Mouse (Mus musculus) neural tube, embryonic 15.5 days (tissue): Measurements from ENCODE around the gene Cldn7. TPM values are rescaled to one million over a fixed set of nuclear protein-coding genes. Genes with fewer than 3 reads are reported as not detected.
"Not testable (repeated sequence)": the region's sequence is repeated elsewhere in the genome, so short reads cannot be mapped to it uniquely, and the experiment has no call there.

ENCODE experiments used
- ATAC-seq: fragments of 200-750 bp; cut with Nextera tagmentation; 2 replicates; pipeline ENCODE4 v1.8.0; 2017; ENCODE audit warnings: mild to moderate bottlenecking, moderate TSS enrichment, moderate library complexity; ENCODE audit not compliant: low FRiP score
- H3K27ac ChIP-seq: fragments of 300-500 bp; sonication (generic); replicated peaks from 2 replicates; pipeline ENCODE4 v1.5.1; 2015; ENCODE audit warnings: mild to moderate bottlenecking, inconsistent platforms
- H3K27me3 ChIP-seq: fragments of 300-500 bp; sonication (generic); replicated peaks from 2 replicates; pipeline ENCODE4 v1.6.1; 2015; ENCODE audit warnings: inconsistent platforms
- H3K36me3 ChIP-seq: fragments of 300-500 bp; sonication (generic); 2 replicates; pipeline ENCODE4 v1.6.1; 2015; ENCODE audit warnings: inconsistent platforms
- H3K4me1 ChIP-seq: fragments of 300-500 bp; sonication (generic); 2 replicates; pipeline ENCODE4 v1.6.1; 2015; ENCODE audit warnings: inconsistent platforms
- H3K4me2 ChIP-seq: fragments of 300-500 bp; sonication (generic); 2 replicates; pipeline ENCODE4 v1.6.1; 2015; ENCODE audit warnings: inconsistent platforms, mild to moderate bottlenecking, moderate library complexity
- H3K4me3 ChIP-seq: fragments of 300-500 bp; sonication (generic); replicated peaks from 2 replicates; pipeline ENCODE4 v1.5.1; 2015; ENCODE audit warnings: mild to moderate bottlenecking, inconsistent platforms
- H3K9ac ChIP-seq: fragments of 300-500 bp; sonication (generic); replicated peaks from 2 replicates; pipeline ENCODE4 v1.6.1; 2015; ENCODE audit warnings: mild to moderate bottlenecking, inconsistent platforms
- H3K9me3 ChIP-seq: fragments of 300-500 bp; sonication (generic); replicated peaks from 2 replicates; pipeline ENCODE4 v1.6.1; 2016; ENCODE audit warnings: inconsistent platforms
- WGBS: fragments of 180-500 bp; shearing (Covaris S2); methylation state at CpG from one replicate; pipeline ENCODE4 v1.1.7; 2015; ENCODE audit warnings: mixed read lengths; 5-methylcytosine and 5-hydroxymethylcytosine counted together
- polyA plus RNA-seq: library from polyadenylated mRNA; unstranded; fragments of >200 nt; fragmentation: Nextera tagmentation; extraction: Ambion mirVana; gene quantifications from 2 replicates; pipeline ENCODE4 v1.2.1, GENCODE M21; 2015

The Cldn7 gene
- polyA plus RNA-seq, 1 experiment from 2014 or later = 0.33 TPM

GRCm38 (mm10) chr11:69921114-69922011 is 43.2 kb upstream of the Cldn7 start, which contains the start of gene Eif5a:
TSS of gene Eif5a (minus strand) at chr11:69921958.
- H3K36me3 ChIP-seq = peaks cover 28% of the 10 kb centered on the region
- H3K4me2 ChIP-seq = peak within 1 kb of the TSS; percentile 95
- H3K9ac ChIP-seq = peak within 1 kb of the TSS; percentile 92
- H3K27ac ChIP-seq = peak within 1 kb of the TSS; percentile 95
- H3K27me3 ChIP-seq = no peaks in the 10 kb centered on the region
- ATAC-seq = peak; percentile 97
- H3K4me3 ChIP-seq = peak within 1 kb of the TSS; percentile 87
- peaks cover 36% of the 10 kb centered on the region for H3K4me1 ChIP-seq
- under 1% methylated on average over 78 of the region's 78 CpGs for WGBS
- H3K9me3 ChIP-seq = no peaks in the 10 kb centered on the region

GRCm38 (mm10) chr11:69922012-69922756 is 42.4 kb upstream of the Cldn7 start:
- H3K9ac ChIP-seq = peak overlapping the region; percentile 54
- H3K9me3 ChIP-seq = no peaks in the 10 kb centered on the region
- H3K36me3 ChIP-seq = peaks cover 20% of the 10 kb centered on the region
- H3K27me3 ChIP-seq = no peaks in the 10 kb centered on the region
- WGBS = 3% methylated on average over 12 of the region's 12 CpGs
- peak overlapping the region; percentile 87 for H3K4me3 ChIP-seq
- H3K4me2 ChIP-seq = peak overlapping the region; percentile 63
- H3K4me1 ChIP-seq = peaks cover 35% of the 10 kb centered on the region
- ATAC-seq = no peak
- H3K27ac ChIP-seq = peak overlapping the region; percentile 92

DNA sequence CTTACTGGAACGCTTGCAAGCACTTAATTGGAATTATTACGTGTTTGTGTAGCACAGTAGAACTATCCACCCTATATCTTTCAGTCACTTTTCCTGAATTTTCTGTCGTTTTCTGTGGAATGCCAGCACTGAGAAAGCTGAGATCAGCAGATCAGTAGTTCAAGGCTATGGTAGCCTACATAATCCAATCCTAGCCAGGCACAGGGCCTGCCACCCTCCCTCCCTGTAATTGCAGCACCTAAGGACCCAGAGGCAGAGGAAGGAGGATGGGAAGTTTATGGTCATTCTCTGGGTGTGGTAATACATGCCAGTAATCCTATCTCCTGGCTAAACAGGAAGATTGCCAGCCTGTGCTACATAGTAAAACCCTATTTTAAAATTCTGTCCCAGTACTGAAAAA is 41.8 kb upstream of the Cldn7 start:
- no peaks in the 10 kb centered on the region for H3K9me3 ChIP-seq
- H3K36me3 ChIP-seq = peaks cover 14% of the 10 kb centered on the region
- H3K9ac ChIP-seq = no peak overlapping the region
- peak overlapping the region; percentile 87; the same call in 1 of the 2 replicates for H3K4me3 ChIP-seq
- peak overlapping the region; percentile 51 for H3K27ac ChIP-seq
- peak overlapping the region; percentile 63; the same call in 1 of the 2 replicates for H3K4me2 ChIP-seq
- ATAC-seq = no peak
- no peaks in the 10 kb centered on the region for H3K27me3 ChIP-seq
- H3K4me1 ChIP-seq = peaks cover 33% of the 10 kb centered on the region
- WGBS = 64% methylated on average over 3 of the region's 3 CpGs

GRCm38 (mm10) chr11:69927501-69927900 is 37.1 kb upstream of the Cldn7 start:
- Histone ChIP-seq H3K4me3 (no peak overlapping the region), H3K27me3 (no peaks in the 10 kb centered on the region), H3K9me3 (no peaks in the 10 kb centered on the region), H3K27ac (no peak overlapping the region), H3K4me2 (no peak overlapping the region), H3K36me3 (no peaks in the 10 kb centered on the region), H3K9ac (no peak overlapping the region), H3K4me1 (peaks cover 5% of the 10 kb centered on the region)
- ATAC-seq = no peak
- WGBS = 96% methylated on average over 2 of the region's 2 CpGs

GRCm38 (mm10) chr11:69929712-69930111 is 34.9 kb upstream of the Cldn7 start:
- no peak overlapping the region for H3K27ac ChIP-seq
- WGBS = 77% methylated on average over 4 of the region's 4 CpGs
- H3K27me3 ChIP-seq = peaks cover 3% of the 10 kb centered on the region; the same call in 1 of the 2 replicates
- H3K4me1 ChIP-seq = peaks cover 10% of the 10 kb centered on the region
- H3K36me3 ChIP-seq = no peaks in the 10 kb centered on the region
- no peaks in the 10 kb centered on the region for H3K9me3 ChIP-seq
- no peak for ATAC-seq
- H3K4me2 ChIP-seq = no peak overlapping the region
- H3K4me3 ChIP-seq = no peak overlapping the region
- H3K9ac ChIP-seq = no peak overlapping the region

DNA sequence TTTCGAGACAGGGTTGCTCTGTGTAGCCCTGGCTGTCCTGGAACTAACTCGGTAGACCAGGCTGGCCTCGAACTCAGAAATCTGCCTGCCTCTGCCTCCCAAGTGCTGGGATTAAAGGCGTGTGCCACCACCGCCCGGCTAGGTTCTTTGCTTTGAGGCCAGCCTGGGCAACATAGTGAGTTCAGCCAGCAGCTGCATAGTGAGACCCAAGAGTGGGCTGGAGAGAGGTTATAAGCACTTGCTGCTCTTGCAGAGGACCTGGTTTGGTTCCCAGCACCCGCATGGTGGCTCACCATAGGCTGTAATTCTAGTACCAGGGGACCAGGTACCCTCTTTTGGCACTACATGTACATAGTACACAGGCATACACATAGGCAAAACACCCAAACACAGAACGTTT is 34.4 kb upstream of the Cldn7 start:
- not testable (repeated sequence) for ATAC-seq, H3K4me3 ChIP-seq, H3K4me2 ChIP-seq, H3K9ac ChIP-seq, H3K36me3 ChIP-seq, H3K27me3 ChIP-seq, H3K27ac ChIP-seq, H3K9me3 ChIP-seq
- peaks cover 12% of the 10 kb centered on the region for H3K4me1 ChIP-seq
- WGBS = 92% methylated on average over 8 of the region's 8 CpGs

DNA sequence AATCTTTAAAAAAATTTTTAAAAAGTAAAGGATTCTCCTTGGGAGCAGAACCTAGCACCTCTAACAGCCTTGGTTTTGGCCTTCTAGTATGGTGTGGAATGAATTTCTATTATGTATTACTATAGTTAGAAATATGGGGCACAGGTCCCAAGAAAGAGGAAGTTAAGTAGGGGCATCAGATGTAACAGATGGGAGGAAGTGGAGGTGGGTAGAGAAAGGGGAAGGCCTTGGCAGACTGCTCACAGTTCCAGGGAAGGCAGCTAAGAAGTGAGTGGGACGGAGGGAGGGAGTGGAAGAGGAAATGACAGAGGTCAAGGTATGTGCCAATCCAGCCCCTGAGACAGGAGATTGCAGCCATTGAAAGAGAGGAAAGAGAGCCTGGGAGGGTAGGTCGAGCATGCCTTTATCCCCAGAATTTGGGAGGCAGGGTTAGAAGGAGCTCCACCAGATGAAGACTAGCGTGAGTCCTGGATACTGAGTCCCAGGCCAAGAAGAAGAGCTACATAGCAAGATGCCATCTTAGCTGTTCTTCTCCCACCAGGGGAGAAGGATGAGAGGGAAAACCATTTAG is 33.5 kb upstream of the Cldn7 start:
- no peaks in the 10 kb centered on the region for H3K36me3 ChIP-seq
- H3K4me1 ChIP-seq = peaks cover 18% of the 10 kb centered on the region
- H3K27ac ChIP-seq = no peak overlapping the region
- 70% methylated on average over 3 of the region's 3 CpGs for WGBS
- H3K27me3 ChIP-seq = peaks cover 4% of the 10 kb centered on the region; the same call in 1 of the 2 replicates
- H3K9ac ChIP-seq = no peak overlapping the region
- no peak overlapping the region for H3K4me3 ChIP-seq
- ATAC-seq = no peak
- no peaks in the 10 kb centered on the region for H3K9me3 ChIP-seq
- H3K4me2 ChIP-seq = no peak overlapping the region

- Histone ChIP-seq H3K27me3 (peaks cover 10% of the 10 kb centered on the region), H3K4me2 (no peak overlapping the region), H3K36me3 (no peaks in the 10 kb centered on the region), H3K4me1 (peaks cover 26% of the 10 kb centered on the region), H3K9ac (no peak overlapping the region), H3K9me3 (no peaks in the 10 kb centered on the region), H3K4me3 (no peak overlapping the region), H3K27ac (no peak overlapping the region)
- ATAC-seq = no peak
- WGBS = 74% methylated on average over 8 of the region's 8 CpGs
Observed at GRCm38 (mm10) chr11:69931769-69932168, 32.8 kb upstream of the Cldn7 start.

DNA sequence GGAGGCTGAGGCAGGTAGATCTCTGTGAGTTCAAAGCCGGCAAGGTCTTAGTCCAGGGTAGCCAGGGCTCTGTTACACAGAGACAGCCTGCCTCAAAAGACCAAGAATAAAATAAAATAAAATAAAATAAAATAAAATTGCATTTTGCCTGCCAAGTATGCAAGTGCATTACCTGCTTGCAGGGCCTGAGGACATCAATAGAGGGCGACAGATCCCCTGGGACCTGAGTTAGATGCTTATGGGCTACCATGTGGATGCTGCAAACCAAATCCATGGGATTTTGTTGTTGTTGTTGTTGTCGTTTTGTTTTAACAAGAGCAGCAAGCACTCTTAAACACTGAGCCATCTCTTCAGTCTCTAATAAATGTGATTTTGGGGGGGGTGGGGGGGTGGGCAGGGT is 32.3 kb upstream of the Cldn7 start:
- no peak for ATAC-seq
- H3K4me1 ChIP-seq = peaks cover 30% of the 10 kb centered on the region
- H3K4me3 ChIP-seq = no peak overlapping the region
- peaks cover 15% of the 10 kb centered on the region for H3K27me3 ChIP-seq
- WGBS = 51% methylated on average over 3 of the region's 3 CpGs
- no peak overlapping the region for H3K27ac ChIP-seq
- no peak overlapping the region for H3K4me2 ChIP-seq
- H3K9ac ChIP-seq = no peak overlapping the region
- no peaks in the 10 kb centered on the region for H3K36me3 ChIP-seq
- H3K9me3 ChIP-seq = no peaks in the 10 kb centered on the region

DNA sequence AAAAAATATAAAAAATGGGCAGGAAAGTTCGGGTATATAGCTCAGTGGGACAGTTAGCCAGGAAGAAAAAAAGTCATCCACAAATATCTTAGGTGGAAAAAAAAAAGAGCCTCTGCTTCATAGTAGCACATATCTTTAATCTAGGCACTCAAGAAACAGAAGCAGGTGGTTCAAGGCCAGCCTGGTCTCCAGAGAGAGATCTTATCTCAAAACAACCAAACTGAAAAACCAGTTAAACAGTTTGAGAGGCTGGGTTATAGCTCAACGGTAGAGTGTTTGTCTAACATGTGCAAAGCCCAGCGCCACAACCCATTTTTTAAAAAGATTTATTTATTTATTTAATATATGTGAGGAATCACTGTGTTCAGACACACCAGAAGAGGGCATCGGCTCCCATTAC is 31.5 kb upstream of the Cldn7 start:
- no peak overlapping the region for H3K27ac ChIP-seq
- no peaks in the 10 kb centered on the region for H3K36me3 ChIP-seq
- H3K4me1 ChIP-seq = peaks cover 34% of the 10 kb centered on the region
- H3K4me3 ChIP-seq = no peak overlapping the region
- H3K9ac ChIP-seq = no peak overlapping the region
- ATAC-seq = no peak
- H3K9me3 ChIP-seq = no peaks in the 10 kb centered on the region
- peaks cover 23% of the 10 kb centered on the region for H3K27me3 ChIP-seq
- no peak overlapping the region for H3K4me2 ChIP-seq
- 78% methylated on average over 4 of the region's 4 CpGs for WGBS

GRCm38 (mm10) chr11:69934169-69934568 is 30.4 kb upstream of the Cldn7 start:
- Histone ChIP-seq H3K4me3 (peak overlapping the region; percentile 1; the same call in 1 of the 2 replicates), H3K27me3 (peaks cover 34% of the 10 kb centered on the region), H3K4me2 (peak overlapping the region; percentile 48), H3K27ac (no peak overlapping the region), H3K9ac (0 out of 2 replicates have a peak overlapping the region, but pooled peaks have one; percentile 20), H3K36me3 (no peaks in the 10 kb centered on the region), H3K4me1 (peaks cover 34% of the 10 kb centered on the region), H3K9me3 (no peaks in the 10 kb centered on the region)
- WGBS = under 1% methylated on average over 18 of the region's 18 CpGs
- ATAC-seq = peak; percentile 33; the same call in 1 of the 2 replicates
